8 mouse cellular contexts compared by ENCODE assay signal in the genomic region with DNA sequence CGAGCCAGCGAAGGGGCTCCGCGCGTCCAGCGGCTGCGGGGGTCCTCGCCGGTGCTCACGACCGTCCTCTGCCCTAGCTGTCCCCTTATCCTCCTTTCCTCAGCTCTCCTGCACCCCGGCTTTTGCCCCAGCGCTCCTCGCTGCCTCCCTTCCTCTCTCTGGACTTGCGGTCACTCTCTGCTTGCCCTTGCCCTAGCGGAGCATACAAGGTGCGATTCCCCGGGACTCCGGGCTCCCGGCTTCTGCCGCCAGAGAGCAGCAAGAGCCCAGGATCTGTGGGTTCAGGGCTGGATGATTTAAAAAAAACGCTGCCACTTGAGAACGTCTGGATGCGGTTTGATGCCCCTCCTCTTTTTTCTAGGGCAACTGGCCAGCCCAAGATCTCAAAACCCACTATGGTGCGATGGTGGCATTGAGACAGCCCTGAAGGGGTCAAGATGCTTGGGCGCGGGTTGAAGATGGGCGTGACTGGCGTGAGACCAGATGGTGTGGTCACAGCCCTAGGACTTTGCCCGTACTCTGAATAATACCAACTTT. TPM values are rescaled to one million over a fixed set of nuclear protein-coding genes. Genes with fewer than 3 reads are reported as not detected.
DNase-seq lines count a peak whose midpoint lies in the region; ATAC-seq lines count a peak whose summit lies in the region.

No protein-coding gene starts in this region.

- WGBS in forebrain, embryonic 13.5 days, result under 1% methylated on average over 25 of the region's 30 CpGs
- under 1% methylated on average over 27 of the region's 30 CpGs for WGBS in heart, embryonic 15.5 days
- 2% methylated on average over 27 of the region's 30 CpGs for WGBS in liver, embryonic 13.5 days (ENCODE audit: insufficient replicate concordance)
- 1% methylated on average over 19 of the region's 30 CpGs for WGBS in neural tube, embryonic 14.5 days

- H3K9ac ChIP-seq in forebrain, embryonic 13.5 days, result peak overlapping the region; percentile 54
- H3K9ac ChIP-seq in heart, embryonic 15.5 days, result peak overlapping the region; percentile 57
- no peak overlapping the region for H3K9ac ChIP-seq in liver, embryonic 13.5 days
- peak overlapping the region; percentile 41 for H3K9ac ChIP-seq in neural tube, embryonic 14.5 days (replicated peaks; ENCODE audit: low read depth, low read length)

- H3K27ac ChIP-seq in forebrain, embryonic 13.5 days, result no peak overlapping the region
- 0 out of 2 replicates have a peak overlapping the region, but pooled peaks have one; percentile 2 for H3K27ac ChIP-seq in heart, embryonic 15.5 days
- H3K27ac ChIP-seq in liver, embryonic 13.5 days, result no peak overlapping the region
- no peak overlapping the region for H3K27ac ChIP-seq in neural tube, embryonic 14.5 days (ENCODE audit: low read depth, low read length)

- peak; percentile 39 for ATAC-seq in forebrain, embryonic 13.5 days
- ATAC-seq in heart, embryonic 15.5 days (replicated peaks; ENCODE audit: insufficient number of reproducible peaks, insufficient read depth, low FRiP score, low read depth), result peak; percentile 83
- ATAC-seq in liver, embryonic 13.5 days (ENCODE audit: low read depth), result no peak; the same call in 1 of the 2 replicates
- ATAC-seq in neural tube, embryonic 14.5 days (ENCODE audit: low read depth), result peak; percentile 68
- no peak for ATAC-seq in inflammation-experienced regulatory T-cells, adult 6 months

- H3K36me3 ChIP-seq in forebrain, embryonic 13.5 days (ENCODE audit: poor library complexity, severe bottlenecking), result no peaks in the 10 kb centered on the region
- no peaks in the 10 kb centered on the region for H3K36me3 ChIP-seq in heart, embryonic 15.5 days
- H3K36me3 ChIP-seq in liver, embryonic 13.5 days, result no peaks in the 10 kb centered on the region
- no peaks in the 10 kb centered on the region for H3K36me3 ChIP-seq in neural tube, embryonic 14.5 days (ENCODE audit: control insufficient read depth, insufficient read depth, low read length)

- peaks cover 21% of the 10 kb centered on the region for H3K4me1 ChIP-seq in forebrain, embryonic 13.5 days
- peaks cover 23% of the 10 kb centered on the region for H3K4me1 ChIP-seq in heart, embryonic 15.5 days (replicated peaks)
- H3K4me1 ChIP-seq in liver, embryonic 13.5 days (replicated peaks), result peaks cover 6% of the 10 kb centered on the region; the same call in 1 of the 2 replicates
- H3K4me1 ChIP-seq in neural tube, embryonic 14.5 days (ENCODE audit: control insufficient read depth, insufficient read depth, low read length), result peaks cover 9% of the 10 kb centered on the region; the same call in 1 of the 2 replicates

- peak; percentile 27 to 70 for DNase-seq in urinary bladder, postnatal 36 days (ENCODE audit: low spot score in 2 of 2)
- DNase-seq in urinary bladder, adult 2 months (ENCODE audit: low spot score), result no peak
- DNase-seq in kidney, postnatal 10 days, result peak; percentile 84
- DNase-seq in liver, embryonic 13.5 days, result no peak

- no peaks in the 10 kb centered on the region for H3K9me3 ChIP-seq in forebrain, embryonic 13.5 days (replicated peaks)
- H3K9me3 ChIP-seq in heart, embryonic 15.5 days (replicated peaks), result no peaks in the 10 kb centered on the region
- H3K9me3 ChIP-seq in liver, embryonic 13.5 days (replicated peaks), result no peaks in the 10 kb centered on the region
- H3K9me3 ChIP-seq in neural tube, embryonic 14.5 days (ENCODE audit: control insufficient read depth, low read length), result no peaks in the 10 kb centered on the region

- H3K4me3 ChIP-seq in forebrain, embryonic 13.5 days, result peak overlapping the region; percentile 45
- peak overlapping the region; percentile 68 for H3K4me3 ChIP-seq in heart, embryonic 15.5 days
- H3K4me3 ChIP-seq in liver, embryonic 13.5 days (replicated peaks), result peak overlapping the region; percentile 45
- peak overlapping the region; percentile 37 for H3K4me3 ChIP-seq in neural tube, embryonic 14.5 days (ENCODE audit: low read depth, low read length)

- peaks cover 81% of the 10 kb centered on the region for H3K27me3 ChIP-seq in forebrain, embryonic 13.5 days
- H3K27me3 ChIP-seq in heart, embryonic 15.5 days, result peaks cover 67% of the 10 kb centered on the region
- peaks cover 82% of the 10 kb centered on the region for H3K27me3 ChIP-seq in liver, embryonic 13.5 days
- peaks cover 48% of the 10 kb centered on the region for H3K27me3 ChIP-seq in neural tube, embryonic 14.5 days (ENCODE audit: control insufficient read depth, insufficient read depth, low read length)

- peak overlapping the region; percentile 80 for H3K4me2 ChIP-seq in forebrain, embryonic 13.5 days
- H3K4me2 ChIP-seq in heart, embryonic 15.5 days, result peak overlapping the region; percentile 92
- peak overlapping the region; percentile 49 for H3K4me2 ChIP-seq in liver, embryonic 13.5 days
- H3K4me2 ChIP-seq in neural tube, embryonic 14.5 days (ENCODE audit: low read depth, low read length), result peak overlapping the region; percentile 70

RNA-seq across cellular contexts. Expression of a gene that starts 0.6 kb away (rescaled TPM):
- 0.97 and 1.1 TPM in 2 replicates for polyA plus RNA-seq in urinary bladder, adult 2 months (2012; rRNA removed)
- not detected in 2 replicates for polyA plus RNA-seq in forebrain, embryonic 13.5 days (2015; fragmentation: Nextera tagmentation; extraction: Ambion mirVana)
- 0.62 and 1.7 TPM in 2 replicates for polyA plus RNA-seq in heart, embryonic 15.5 days (2015; fragmentation: Nextera tagmentation; extraction: Ambion mirVana)
- polyA plus RNA-seq in liver, embryonic 13.5 days (2015; fragmentation: Nextera tagmentation; extraction: Ambion mirVana), result 0.40 and 0.53 TPM in 2 replicates
- 0.17 and 0.18 TPM in 2 replicates for polyA plus RNA-seq in neural tube, embryonic 14.5 days (2014; fragmentation: Nextera tagmentation; extraction: Ambion mirVana)
- not detected for polyA plus RNA-seq in inflammation-experienced regulatory T-cells, adult 6 months (2017; shearing (Covaris generic))

Comparison
In these comparisons a context has a peak if more than half of its experiments do, and no peak if none do; other contexts are left out.
1. DNase-seq: peak in urinary bladder, postnatal 36 days (2 of 2) and kidney, postnatal 10 days (single experiment); none in urinary bladder, adult 2 months (single experiment) and liver, embryonic 13.5 days (single experiment).
2. ATAC-seq: peak in forebrain, embryonic 13.5 days (single experiment), heart, embryonic 15.5 days (single experiment) and neural tube, embryonic 14.5 days (single experiment); none in liver, embryonic 13.5 days (single experiment) and inflammation-experienced regulatory T-cells, adult 6 months (single experiment).
3. Peak in every context shown above with its lines, with median percentiles within 50 percentile points of each other: H3K4me2 ChIP-seq and H3K4me3 ChIP-seq.